Mouse (Mus musculus): ENCODE results near the gene Scn2a. TPM values are rescaled to one million over a fixed set of nuclear protein-coding genes. Genes with fewer than 3 reads are reported as not detected.

Scn2a gene
- total RNA-seq (2021): 100 to 1,000 TPM; 274 to 310 TPM
- long read RNA-seq, experiment 1, full-length matches to known transcripts: 1 of 43 reads
- long read RNA-seq, experiment 1, partial matches to known transcripts: 14 of 43 reads
- long read RNA-seq, experiment 1, other reads (novel, unspliced or antisense): 28 of 43 reads
- long read RNA-seq, experiment 2, partial matches to known transcripts: 21 of 28 reads
- long read RNA-seq, experiment 2, other reads (novel, unspliced or antisense): 7 of 28 reads

GRCm38 (mm10) chr2:65620556-65621166 is at the start of gene Scn2a:
TSS of gene Scn2a (plus strand) at chr2:65620771.
- peak; percentile 64 to 69 for DNase-seq (ENCODE audit: low spot score in 2 of 2)

- DNase-seq (ENCODE audit: low spot score in 2 of 2): peak; percentile 28 to 33
Measured at GRCm38 (mm10) chr2:65587679-65588078, 32.9 kb upstream of the Scn2a start.

- no peak for DNase-seq (ENCODE audit: low spot score in 2 of 2)
Measured at GRCm38 (mm10) chr2:65607813-65608212, 12.8 kb upstream of the Scn2a start.

- DNase-seq (ENCODE audit: low spot score in 2 of 2): peak in 1 of 2 experiments; percentile 23
Measured at GRCm38 (mm10) chr2:65611887-65612286, 8.7 kb upstream of the Scn2a start.

GRCm38 (mm10) chr2:65619781-65620180 is 790 bp upstream of the Scn2a start:
- no peak for DNase-seq (ENCODE audit: low spot score in 2 of 2)

GRCm38 (mm10) chr2:65621254-65621653 is 683 bp downstream of the Scn2a start:
- peak; percentile 5 to 29 for DNase-seq (ENCODE audit: low spot score in 2 of 2)

GRCm38 (mm10) chr2:65621838-65622237 is 1.3 kb downstream of the Scn2a start:
- no peak for DNase-seq (ENCODE audit: low spot score in 2 of 2)

- DNase-seq (ENCODE audit: low spot score in 2 of 2): no peak
Measured at GRCm38 (mm10) chr2:65652636-65653035, 32.1 kb downstream of the Scn2a start.

GRCm38 (mm10) chr2:65657031-65657430 is 36.5 kb downstream of the Scn2a start:
- no peak for DNase-seq (ENCODE audit: low spot score in 2 of 2)

- no peak for DNase-seq (ENCODE audit: low spot score in 2 of 2)
Measured at GRCm38 (mm10) chr2:65658430-65658829, 37.9 kb downstream of the Scn2a start.

- DNase-seq (ENCODE audit: low spot score in 2 of 2): no peak
Measured at GRCm38 (mm10) chr2:65663892-65664291, 43.3 kb downstream of the Scn2a start.

- no peak for DNase-seq (ENCODE audit: low spot score in 2 of 2)
Measured at GRCm38 (mm10) chr2:65664481-65664880, 43.9 kb downstream of the Scn2a start.

GRCm38 (mm10) chr2:65665180-65665579 is 44.6 kb downstream of the Scn2a start:
- DNase-seq (ENCODE audit: low spot score in 2 of 2): no peak

- no peak for DNase-seq (ENCODE audit: low spot score in 2 of 2)
Measured at GRCm38 (mm10) chr2:65667590-65668436, 47.2 kb downstream of the Scn2a start.

GRCm38 (mm10) chr2:65668437-65669135 is 48.0 kb downstream of the Scn2a start:
- peak; percentile 61 to 83 for DNase-seq (ENCODE audit: low spot score in 2 of 2)

GRCm38 (mm10) chr2:65669561-65669960 is 49.0 kb downstream of the Scn2a start:
- peak in 1 of 2 experiments; percentile 17 for DNase-seq (ENCODE audit: low spot score in 2 of 2)

GRCm38 (mm10) chr2:65670153-65670817 is 49.7 kb downstream of the Scn2a start:
- DNase-seq (ENCODE audit: low spot score in 2 of 2): peak; percentile 26 to 33

- no peak for DNase-seq (ENCODE audit: low spot score in 2 of 2)
Measured at GRCm38 (mm10) chr2:65679621-65680020, 59.0 kb downstream of the Scn2a start.

GRCm38 (mm10) chr2:65685151-65685550 is 64.6 kb downstream of the Scn2a start:
- DNase-seq (ENCODE audit: low spot score in 2 of 2): peak in 1 of 2 experiments; percentile 17

GRCm38 (mm10) chr2:65690456-65691184 is 70.0 kb downstream of the Scn2a start:
- peak; percentile 62 to 71 for DNase-seq (ENCODE audit: low spot score in 2 of 2)
